Mouse (Mus musculus): ENCODE data around the gene Bloc1s5. TPM values are rescaled to one million over a fixed set of nuclear protein-coding genes. Genes with fewer than 3 reads are reported as not detected.

The Bloc1s5 gene
- polyA plus RNA-seq, 1 experiment from 2014 or later = 19.7 TPM

- Histone ChIP-seq H3K4me3 (ENCODE audit: low read length) (no peak overlapping the region), H3K36me3 (ENCODE audit: control insufficient read depth, insufficient read depth) (peaks cover 50% of the 10 kb centered on the region), H3K9ac (ENCODE audit: low read length) (no peak overlapping the region), H3K27me3 (ENCODE audit: control insufficient read depth, insufficient read depth, low read length) (no peaks in the 10 kb centered on the region), H3K4me2 (ENCODE audit: low read depth, low read length) (no peak overlapping the region), H3K27ac (ENCODE audit: low read length) (no peak overlapping the region), H3K9me3 (replicated peaks; ENCODE audit: control insufficient read depth, low read length) (no peaks in the 10 kb centered on the region), H3K4me1 (ENCODE audit: control insufficient read depth, insufficient read depth, low read length) (no peaks in the 10 kb centered on the region)
- 90% methylated on average over 4 of the region's 4 CpGs for WGBS
- ATAC-seq (replicated peaks; ENCODE audit: extremely low read depth, insufficient read depth, low FRiP score) = no peak
Observed at GRCm38 (mm10) chr13:38650292-38650691, 15.4 kb upstream of the Bloc1s5 start.

- H3K4me3 ChIP-seq (ENCODE audit: low read length) = no peak overlapping the region
- H3K4me1 ChIP-seq (ENCODE audit: control insufficient read depth, insufficient read depth, low read length) = no peaks in the 10 kb centered on the region
- no peak overlapping the region for H3K4me2 ChIP-seq (ENCODE audit: low read depth, low read length)
- peaks cover 52% of the 10 kb centered on the region for H3K36me3 ChIP-seq (ENCODE audit: control insufficient read depth, insufficient read depth)
- no peak overlapping the region for H3K9ac ChIP-seq (ENCODE audit: low read length)
- no peak for ATAC-seq (replicated peaks; ENCODE audit: extremely low read depth, insufficient read depth, low FRiP score)
- WGBS = 62% methylated on average over 4 of the region's 4 CpGs
- no peak overlapping the region for H3K27ac ChIP-seq (ENCODE audit: low read length)
- H3K9me3 ChIP-seq (replicated peaks; ENCODE audit: control insufficient read depth, low read length) = no peaks in the 10 kb centered on the region
- no peaks in the 10 kb centered on the region for H3K27me3 ChIP-seq (ENCODE audit: control insufficient read depth, insufficient read depth, low read length)
Observed at GRCm38 (mm10) chr13:38649069-38649468, 14.2 kb upstream of the Bloc1s5 start.

- no peak overlapping the region for H3K4me2 ChIP-seq (ENCODE audit: low read depth, low read length)
- WGBS = 77% methylated on average over 5 of the region's 5 CpGs
Observed at GRCm38 (mm10) chr13:38641414-38641813, 6.5 kb upstream of the Bloc1s5 start.

GRCm38 (mm10) chr13:38640961-38641360 lies 6.1 kb upstream of the Bloc1s5 start:
- no peak overlapping the region for H3K9ac ChIP-seq (ENCODE audit: low read length)
- no peaks in the 10 kb centered on the region for H3K9me3 ChIP-seq (replicated peaks; ENCODE audit: control insufficient read depth, low read length)
- no peak for ATAC-seq (replicated peaks; ENCODE audit: extremely low read depth, insufficient read depth, low FRiP score)
- H3K4me3 ChIP-seq (ENCODE audit: low read length) = no peak overlapping the region
- H3K27me3 ChIP-seq (ENCODE audit: control insufficient read depth, insufficient read depth, low read length) = no peaks in the 10 kb centered on the region
- H3K4me2 ChIP-seq (ENCODE audit: low read depth, low read length) = no peak overlapping the region
- H3K4me1 ChIP-seq (ENCODE audit: control insufficient read depth, insufficient read depth, low read length) = no peaks in the 10 kb centered on the region
- H3K36me3 ChIP-seq (ENCODE audit: control insufficient read depth, insufficient read depth) = peaks cover 26% of the 10 kb centered on the region
- 88% methylated on average over 5 of the region's 5 CpGs for WGBS
- H3K27ac ChIP-seq (ENCODE audit: low read length) = no peak overlapping the region

More at GRCm38 (mm10) chr13:38641414-38641813, 6.5 kb upstream of the Bloc1s5 start:
- Histone ChIP-seq H3K9ac (ENCODE audit: low read length) (no peak overlapping the region), H3K27me3 (ENCODE audit: control insufficient read depth, insufficient read depth, low read length) (no peaks in the 10 kb centered on the region), H3K27ac (ENCODE audit: low read length) (no peak overlapping the region), H3K36me3 (ENCODE audit: control insufficient read depth, insufficient read depth) (peaks cover 26% of the 10 kb centered on the region), H3K4me3 (ENCODE audit: low read length) (no peak overlapping the region), H3K9me3 (replicated peaks; ENCODE audit: control insufficient read depth, low read length) (no peaks in the 10 kb centered on the region), H3K4me1 (ENCODE audit: control insufficient read depth, insufficient read depth, low read length) (no peaks in the 10 kb centered on the region)
- no peak for ATAC-seq (replicated peaks; ENCODE audit: extremely low read depth, insufficient read depth, low FRiP score)

GRCm38 (mm10) chr13:38638694-38639093 lies 3.8 kb upstream of the Bloc1s5 start:
- Histone ChIP-seq H3K9me3 (replicated peaks; ENCODE audit: control insufficient read depth, low read length) (no peaks in the 10 kb centered on the region), H3K27me3 (ENCODE audit: control insufficient read depth, insufficient read depth, low read length) (no peaks in the 10 kb centered on the region), H3K27ac (ENCODE audit: low read length) (no peak overlapping the region), H3K4me3 (ENCODE audit: low read length) (no peak overlapping the region), H3K4me2 (ENCODE audit: low read depth, low read length) (no peak overlapping the region), H3K9ac (ENCODE audit: low read length) (no peak overlapping the region), H3K36me3 (ENCODE audit: control insufficient read depth, insufficient read depth) (peaks cover 8% of the 10 kb centered on the region; the same call in 1 of the 2 replicates), H3K4me1 (ENCODE audit: control insufficient read depth, insufficient read depth, low read length) (peaks cover 5% of the 10 kb centered on the region)
- WGBS = 63% methylated on average over 11 of the region's 11 CpGs
- no peak for ATAC-seq (replicated peaks; ENCODE audit: extremely low read depth, insufficient read depth, low FRiP score)

- Histone ChIP-seq H3K4me2 (ENCODE audit: low read depth, low read length) (peak overlapping the region; percentile 70), H3K9me3 (replicated peaks; ENCODE audit: control insufficient read depth, low read length) (no peaks in the 10 kb centered on the region), H3K4me3 (ENCODE audit: low read length) (peak overlapping the region; percentile 70), H3K9ac (ENCODE audit: low read length) (peak overlapping the region; percentile 85), H3K27ac (ENCODE audit: low read length) (peak overlapping the region; percentile 84), H3K27me3 (ENCODE audit: control insufficient read depth, insufficient read depth, low read length) (no peaks in the 10 kb centered on the region), H3K36me3 (ENCODE audit: control insufficient read depth, insufficient read depth) (peaks cover 6% of the 10 kb centered on the region), H3K4me1 (ENCODE audit: control insufficient read depth, insufficient read depth, low read length) (peaks cover 6% of the 10 kb centered on the region)
- under 1% methylated on average over 19 of the region's 19 CpGs for WGBS
- peak; percentile 30 for ATAC-seq (replicated peaks; ENCODE audit: extremely low read depth, insufficient read depth, low FRiP score)
Observed at GRCm38 (mm10) chr13:38634256-38634799, 581 bp downstream of the Bloc1s5 start.

GRCm38 (mm10) chr13:38633287-38634000 lies 1.5 kb downstream of the Bloc1s5 start:
- no peak overlapping the region for H3K4me3 ChIP-seq (ENCODE audit: low read length)
- 85% methylated on average over 6 of the region's 6 CpGs for WGBS
- H3K9me3 ChIP-seq (replicated peaks; ENCODE audit: control insufficient read depth, low read length) = no peaks in the 10 kb centered on the region

GRCm38 (mm10) chr13:38632556-38632955 lies 2.4 kb downstream of the Bloc1s5 start:
- Histone ChIP-seq H3K27ac (ENCODE audit: low read length) (no peak overlapping the region), H3K4me3 (ENCODE audit: low read length) (no peak overlapping the region), H3K9ac (ENCODE audit: low read length) (no peak overlapping the region), H3K4me1 (ENCODE audit: control insufficient read depth, insufficient read depth, low read length) (peaks cover 6% of the 10 kb centered on the region), H3K9me3 (replicated peaks; ENCODE audit: control insufficient read depth, low read length) (no peaks in the 10 kb centered on the region), H3K36me3 (ENCODE audit: control insufficient read depth, insufficient read depth) (peaks cover 8% of the 10 kb centered on the region), H3K27me3 (ENCODE audit: control insufficient read depth, insufficient read depth, low read length) (no peaks in the 10 kb centered on the region), H3K4me2 (ENCODE audit: low read depth, low read length) (no peak overlapping the region)
- 65% methylated on average over 6 of the region's 6 CpGs for WGBS
- no peak for ATAC-seq (replicated peaks; ENCODE audit: extremely low read depth, insufficient read depth, low FRiP score)

More at GRCm38 (mm10) chr13:38633287-38634000, 1.5 kb downstream of the Bloc1s5 start:
- peak overlapping the region; percentile 70 for H3K4me2 ChIP-seq (ENCODE audit: low read depth, low read length)
- H3K9ac ChIP-seq (ENCODE audit: low read length) = no peak overlapping the region
- peaks cover 8% of the 10 kb centered on the region for H3K36me3 ChIP-seq (ENCODE audit: control insufficient read depth, insufficient read depth)
- peaks cover 6% of the 10 kb centered on the region for H3K4me1 ChIP-seq (ENCODE audit: control insufficient read depth, insufficient read depth, low read length)
- ATAC-seq (replicated peaks; ENCODE audit: extremely low read depth, insufficient read depth, low FRiP score) = no peak
- H3K27me3 ChIP-seq (ENCODE audit: control insufficient read depth, insufficient read depth, low read length) = no peaks in the 10 kb centered on the region
- no peak overlapping the region for H3K27ac ChIP-seq (ENCODE audit: low read length)

- H3K9ac ChIP-seq (ENCODE audit: low read length) = no peak overlapping the region
- ATAC-seq (replicated peaks; ENCODE audit: extremely low read depth, insufficient read depth, low FRiP score) = no peak
- no peak overlapping the region for H3K4me2 ChIP-seq (ENCODE audit: low read depth, low read length)
- no peaks in the 10 kb centered on the region for H3K27me3 ChIP-seq (ENCODE audit: control insufficient read depth, insufficient read depth, low read length)
- H3K9me3 ChIP-seq (replicated peaks; ENCODE audit: control insufficient read depth, low read length) = no peaks in the 10 kb centered on the region
- WGBS = 33% methylated on average over 6 of the region's 6 CpGs
- H3K36me3 ChIP-seq (ENCODE audit: control insufficient read depth, insufficient read depth) = peaks cover 8% of the 10 kb centered on the region
- peaks cover 6% of the 10 kb centered on the region for H3K4me1 ChIP-seq (ENCODE audit: control insufficient read depth, insufficient read depth, low read length)
- no peak overlapping the region for H3K27ac ChIP-seq (ENCODE audit: low read length)
- no peak overlapping the region for H3K4me3 ChIP-seq (ENCODE audit: low read length)
Observed at GRCm38 (mm10) chr13:38626229-38626525, 8.7 kb downstream of the Bloc1s5 start.

Measured in heart, embryonic 16.5 days (tissue).